Mouse (Mus musculus) lung, adult 2 months (tissue): Measurements from ENCODE around the gene Ccdc141.

Experiments
- CTCF ChIP-seq: fragments of 200-500 bp; IDR thresholded peaks from 2 replicates; pipeline ENCODE4 v1.5.1; 2011; ENCODE audit warnings: mild to moderate bottlenecking, low read length, control low read depth; ENCODE audit not compliant: insufficient read depth
- POLR2A ChIP-seq: fragments of 200-500 bp; IDR thresholded peaks from 2 replicates; pipeline ENCODE4 v1.6.1; 2011; ENCODE audit warnings: low read depth, mild to moderate bottlenecking, control low read depth, low read length, borderline replicate concordance; ENCODE audit errors: extremely low read depth

DNA sequence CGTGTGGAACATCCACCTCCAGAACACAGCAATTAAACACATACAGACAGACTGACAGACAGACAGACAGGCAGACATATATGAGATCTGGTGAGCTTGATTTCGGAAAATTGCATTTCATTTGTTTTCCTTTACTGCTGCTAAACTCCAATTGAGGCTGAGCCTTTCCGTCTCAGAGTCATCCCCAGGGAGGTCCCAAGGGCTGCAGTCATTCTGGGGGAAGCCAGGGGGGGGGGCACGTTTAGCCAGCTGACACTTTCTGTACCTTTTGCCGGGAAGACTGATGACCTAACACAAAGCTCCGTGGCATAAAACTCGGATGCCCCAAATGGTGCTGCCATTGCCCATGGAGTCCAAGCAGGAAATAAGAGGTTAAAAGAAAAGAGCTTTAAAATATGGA is 5.0 kb upstream of the Ccdc141 start:
- TF ChIP-seq POLR2A = no peak
- no peak for TF ChIP-seq CTCF
